In the genomic region with DNA sequence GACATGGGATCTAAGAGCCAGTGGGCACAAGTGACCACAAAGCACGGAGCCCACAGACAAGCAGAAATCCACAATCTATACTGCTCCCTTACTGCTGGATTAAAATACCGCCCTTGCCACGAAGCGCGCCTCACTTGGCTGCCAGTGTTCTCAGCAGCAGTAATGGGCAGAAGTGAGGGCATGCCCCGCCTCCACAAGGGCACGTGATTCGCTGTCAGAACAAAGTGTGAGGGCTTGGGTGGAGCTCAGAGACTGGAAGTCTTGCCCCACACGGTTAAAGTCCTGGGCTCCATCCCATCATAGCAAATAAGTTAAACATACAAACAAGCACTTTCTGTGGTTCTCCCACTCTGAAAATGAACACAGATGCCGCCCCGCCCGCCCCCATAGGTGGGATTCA, we compare ENCODE assay signal across 1 mouse cellular context.
TF ChIP-seq lines count a peak whose summit lies in the region.

No protein-coding gene starts in this region.

TF ChIP-seq in myocyte, 11 proteins besides CTCF, POLR2A, EP300 and RAD21 (continued from another document):
- no peak for TF ChIP-seq MYOD1 (IDR thresholded peaks at IDR 0.05; ENCODE audit: control insufficient read depth in 1 of 3, insufficient read length in 2 of 3, low read depth in 2 of 3)
- no peak for TF ChIP-seq MYOG (IDR thresholded peaks at IDR 0.05; ENCODE audit: control insufficient read depth in 1 of 3, insufficient read depth in 1 of 3, insufficient read length in 2 of 3, low read depth in 2 of 3)
